In the genomic region with DNA sequence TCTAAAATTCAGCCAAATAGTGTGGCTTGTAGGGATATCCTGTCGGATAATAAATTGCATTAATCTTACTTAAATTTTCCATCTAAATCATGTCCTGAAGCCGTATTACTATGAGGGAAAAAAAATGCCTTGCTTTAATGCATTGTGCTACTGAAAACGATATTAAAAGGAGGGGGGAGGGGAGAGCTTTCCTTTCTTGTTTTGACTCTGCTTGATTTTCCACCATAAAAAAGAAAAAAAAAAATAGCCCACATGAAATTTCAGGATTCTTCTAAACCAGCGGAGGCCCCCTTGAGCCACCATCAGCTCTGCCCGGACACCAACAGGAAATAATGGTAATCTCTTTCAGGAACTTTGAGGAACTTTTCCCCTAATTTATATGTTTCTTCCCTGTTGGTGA, we compare ENCODE assay signal across 19 mouse cellular contexts.
DNase-seq lines count a peak whose midpoint lies in the region; TF ChIP-seq lines count a peak whose summit lies in the region.
"Had no signal": no experiment of that assay in that cellular context is flagged by ENCODE, and none has a peak within 500 bp of the region (broad histone marks: within the 10 kb centered on the region; RNA-seq: fewer than 3 reads in every experiment).

No protein-coding gene starts in this region.

- dilution Hi-C loops in CH12.LX (cut with MboI; ENCODE audit: extremely low pct_ligation_motif_present, extremely low pct_unique_long_range_greater_than_20kb, low sequenced_read_pairs): no loop called here

- peak; percentile 7 for DNase-seq in kidney, postnatal 10 days
- DNase-seq in kidney, adult 8-10 months: no peak
- DNase-seq in CH12.LX (ENCODE audit: extremely low read depth): no peak
- no peak for DNase-seq in urinary bladder, adult 18-20 months (ENCODE audit: low spot score in 2 of 2)
- DNase-seq: adrenal gland, adult 8-10 months; adrenal gland, postnatal 14 days; adrenal gland, postnatal 36 days; cerebellum, adult 11-12 months; cerebellum, adult 2 months; cerebellum, adult 9-10 months; cerebellum, postnatal 10 days; cerebellum, postnatal 25 days; forebrain, postnatal 0 days had no signal

- no peaks in the 10 kb centered on the region for H3K27me3 ChIP-seq in CH12.LX (replicated peaks)
- H3K27me3 ChIP-seq: embryonic facial prominence, embryonic 12.5 days; forebrain, embryonic 13.5 days; forebrain, embryonic 15.5 days had no signal

- H3K9ac ChIP-seq in CH12.LX (ENCODE audit: insufficient read depth, low read depth): no peak overlapping the region
- H3K9ac ChIP-seq: embryonic facial prominence, embryonic 12.5 days; forebrain, embryonic 13.5 days; forebrain, embryonic 15.5 days; forebrain, postnatal 0 days had no signal

- H3K27ac ChIP-seq in CH12.LX (ENCODE audit: insufficient read depth, low read depth) (no peak overlapping the region), macrophage (peak overlapping the region; percentile 97; the same call in 1 of the 2 replicates)
- H3K27ac ChIP-seq: embryonic facial prominence, embryonic 10.5 days; embryonic facial prominence, embryonic 12.5 days; forebrain, embryonic 13.5 days; forebrain, embryonic 15.5 days had no signal

- H3K79me2 ChIP-seq in CH12.LX (replicated peaks; ENCODE audit: control insufficient read depth, extremely low read depth, insufficient read depth, poor library complexity, severe bottlenecking): no peaks in the 10 kb centered on the region
- no peaks in the 10 kb centered on the region for H3K79me2 ChIP-seq in macrophage (ENCODE audit: inconsistent target)

- H3K9me3 ChIP-seq in CH12.LX (replicated peaks; ENCODE audit: low read length): no peaks in the 10 kb centered on the region
- H3K9me3 ChIP-seq: embryonic facial prominence, embryonic 10.5 days; embryonic facial prominence, embryonic 12.5 days; forebrain, embryonic 13.5 days; forebrain, embryonic 15.5 days; G1E had no signal

- H3K4me2 ChIP-seq in CH12.LX (ENCODE audit: insufficient read depth, low read depth, poor library complexity, severe bottlenecking): peak overlapping the region; percentile 78; the same call in 1 of the 2 replicates
- H3K4me2 ChIP-seq: embryonic facial prominence, embryonic 12.5 days; forebrain, embryonic 13.5 days; forebrain, embryonic 15.5 days had no signal

- no peak for TF ChIP-seq RAD21 in CH12.LX (IDR thresholded peaks at IDR 0.05; ENCODE audit: low read depth, low read length)

- H3K36me3 ChIP-seq in CH12.LX (replicated peaks in 1 of 2; ENCODE audit: control insufficient read depth in 1 of 2, insufficient read depth in 1 of 2, low read length in 1 of 2) (no peaks in the 10 kb centered on the region), macrophage (ENCODE audit: inconsistent target) (no peaks in the 10 kb centered on the region)
- H3K36me3 ChIP-seq: embryonic facial prominence, embryonic 10.5 days; embryonic facial prominence, embryonic 12.5 days; forebrain, embryonic 15.5 days; G1E had no signal

- WGBS in macrophage (ENCODE audit: missing documents): 62% methylated on average over 5 of the region's 5 CpGs

- TF ChIP-seq EP300 in CH12.LX (IDR thresholded peaks at IDR 0.05; ENCODE audit: low read length): peak; percentile 35; the same call in 1 of the 2 replicates

- in situ Hi-C loops in CH12.LX (cut with MboI; ENCODE audit: low pct_ligation_motif_present, low pct_unique_long_range_greater_than_20kb, low sequenced_read_pairs): no loop called here

- TF ChIP-seq POLR2A in CH12.LX (IDR thresholded peaks at IDR 0.05; ENCODE audit: low read depth, low read length): no peak

- H3K4me1 ChIP-seq in CH12.LX (ENCODE audit: control insufficient read depth in 1 of 2, insufficient read depth in 2 of 2): peaks cover 22 to 33% of the 10 kb centered on the region in 2 experiments
- H3K4me1 ChIP-seq: embryonic facial prominence, embryonic 10.5 days; embryonic facial prominence, embryonic 12.5 days; forebrain, embryonic 13.5 days; forebrain, embryonic 15.5 days had no signal

- no peak for TF ChIP-seq CTCF in CH12.LX (conservative IDR thresholded peaks at IDR 0.05 in 1 of 2, IDR thresholded peaks at IDR 0.05 in 1 of 2; ENCODE audit: low read depth in 2 of 2, low read length in 2 of 2)

- H3K4me3 ChIP-seq in CH12.LX (replicated peaks in 1 of 3; ENCODE audit: low read depth in 2 of 3, low read length in 2 of 3, poor library complexity in 1 of 3) (no peak overlapping the region), macrophage (ENCODE audit: inconsistent target) (no peak overlapping the region)
- H3K4me3 ChIP-seq: embryonic facial prominence, embryonic 10.5 days; embryonic facial prominence, embryonic 12.5 days; forebrain, embryonic 13.5 days; forebrain, embryonic 15.5 days had no signal

TF ChIP-seq in CH12.LX, 34 proteins besides CTCF, POLR2A, EP300 and RAD21:
- TF ChIP-seq RCOR1 (conservative IDR thresholded peaks at IDR 0.05; ENCODE audit: low read depth, low read length): no peak; the same call in 1 of the 2 replicates
- no peak for TF ChIP-seq CHD1 (IDR thresholded peaks at IDR 0.05; ENCODE audit: low read depth, low read length)
- TF ChIP-seq KAT2A (IDR thresholded peaks at IDR 0.05; ENCODE audit: insufficient replicate concordance, low read length): no peak
- peak; percentile 72 for TF ChIP-seq ZNF384 (IDR thresholded peaks at IDR 0.05; ENCODE audit: low read depth, low read length)
- TF ChIP-seq MAX (IDR thresholded peaks at IDR 0.05; ENCODE audit: low read length): no peak
- TF ChIP-seq BHLHE40 (IDR thresholded peaks at IDR 0.05; ENCODE audit: low read depth, low read length): 0 out of 2 replicates have a peak, but pooled peaks have one; percentile 25
- TF ChIP-seq GABPA (IDR thresholded peaks at IDR 0.05; ENCODE audit: insufficient replicate concordance, low read depth, low read length): no peak
- TF ChIP-seq POLR2AphosphoS2 (IDR thresholded peaks at IDR 0.05; ENCODE audit: low read depth, low read length): no peak
- peak; percentile 15; the same call in 1 of the 2 replicates for TF ChIP-seq MEF2A (IDR thresholded peaks at IDR 0.05; ENCODE audit: borderline replicate concordance, low read depth, low read length)
- TF ChIP-seq CHD2 (IDR thresholded peaks at IDR 0.05; ENCODE audit: low read length): peak; percentile 43; the same call in 1 of the 2 replicates
- peak; percentile 78 for TF ChIP-seq IRF4 (IDR thresholded peaks at IDR 0.05; ENCODE audit: low read depth, low read length)
- no peak for TF ChIP-seq ZKSCAN1 (IDR thresholded peaks at IDR 0.05; ENCODE audit: borderline replicate concordance, low read depth, low read length)
- peak; percentile 60; the same call in 1 of the 2 replicates for TF ChIP-seq JUND (conservative IDR thresholded peaks at IDR 0.05; ENCODE audit: low read depth, low read length)
